Mouse (Mus musculus) MEL (cell line): ENCODE data around the gene Serpinf1. TPM values are rescaled to one million over a fixed set of nuclear protein-coding genes. Genes with fewer than 3 reads are reported as not detected.

Source experiments
- DNase-seq: peaks from one replicate; pipeline ENCODE4 v3.0.0; 2011; ENCODE audit warnings: low read depth, low spot score
- H3K27ac ChIP-seq: 2 replicates; pipeline ENCODE4 v1.5.1; 2012; ENCODE audit warnings: low read depth, mild to moderate bottlenecking, control low read depth, low read length, moderate library complexity; ENCODE audit not compliant: control insufficient read depth
- H3K27me3 ChIP-seq, 2 experiments: fragments of 150-350 bp in 1 of 2; sonication (generic) in 1 of 2; 2 replicates each; pipeline ENCODE4 v1.6.1; 2012; ENCODE audit warnings: low read length in 2 of 2, mild to moderate bottlenecking in 2 of 2, improper control_type of control experiment in 1 of 2, moderate library complexity in 1 of 2; ENCODE audit not compliant: insufficient read depth in 2 of 2, control insufficient read depth in 1 of 2
- H3K36me3 ChIP-seq, 2 experiments: 2 replicates each; pipeline ENCODE4 v1.6.1; 2012 to 2014; ENCODE audit warnings: low read length in 2 of 2, improper control_type of control experiment in 1 of 2, inconsistent platforms in 1 of 2, mild to moderate bottlenecking in 1 of 2; ENCODE audit not compliant: insufficient read depth in 2 of 2, control insufficient read depth in 1 of 2
- H3K4me1 ChIP-seq, 2 experiments: fragments of 150-350 bp in 1 of 2; sonication (generic) in 1 of 2; 2 replicates each; pipeline ENCODE4 v1.6.1; 2012; ENCODE audit warnings: low read length in 2 of 2, improper control_type of control experiment in 1 of 2, mild to moderate bottlenecking in 1 of 2; ENCODE audit not compliant: insufficient read depth in 2 of 2, control insufficient read depth in 1 of 2
- H3K4me3 ChIP-seq, 2 experiments: fragments of 150-350 bp in 1 of 2; sonication (generic) in 1 of 2; 2 replicates each; pipeline ENCODE4 v1.5.1; 2012; ENCODE audit warnings: low read depth in 2 of 2, low read length in 2 of 2, mild to moderate bottlenecking in 2 of 2, moderate library complexity in 2 of 2, control low read depth in 1 of 2, improper control_type of control experiment in 1 of 2; ENCODE audit not compliant: control insufficient read depth in 1 of 2, insufficient read depth in 1 of 2
- H3K79me2 ChIP-seq: 2 replicates; pipeline ENCODE4 v1.6.1; 2012; ENCODE audit warnings: mild to moderate bottlenecking, low read length, moderate library complexity; ENCODE audit not compliant: control insufficient read depth, poor library complexity, insufficient read depth
- H3K9ac ChIP-seq: 2 replicates; pipeline ENCODE4 v1.6.1; 2012; ENCODE audit warnings: low read depth, mild to moderate bottlenecking, control low read depth, low read length, moderate library complexity; ENCODE audit not compliant: control insufficient read depth, poor library complexity, severe bottlenecking
- H3K9me3 ChIP-seq: fragments of 150-350 bp; sonication (generic); replicated peaks from 2 replicates; pipeline ENCODE4 v1.6.1; 2012; ENCODE audit warnings: mild to moderate bottlenecking, low read length, improper control_type of control experiment, moderate library complexity; ENCODE audit not compliant: insufficient read depth
- BHLHE40 ChIP-seq: IDR thresholded peaks from 2 replicates; pipeline ENCODE4 v1.6.1; 2012; ENCODE audit warnings: low read depth, mild to moderate bottlenecking, inconsistent platforms, low read length, improper control_type of control experiment, borderline replicate concordance
- CHD1 ChIP-seq: IDR thresholded peaks from 2 replicates; pipeline ENCODE4 v1.6.1; 2012; ENCODE audit warnings: low read depth, mild to moderate bottlenecking, inconsistent platforms, low read length, improper control_type of control experiment
- CHD2 ChIP-seq: IDR thresholded peaks from 2 replicates; pipeline ENCODE4 v1.6.1; 2011; ENCODE audit warnings: low read length, improper control_type of control experiment
- CTCF ChIP-seq, 3 experiments: IDR thresholded peaks in 2 of 3; conservative IDR thresholded peaks in 1 of 3; 2 replicates each; pipeline ENCODE4 v1.5.1; 2011 to 2012; ENCODE audit warnings: low read length in 3 of 3, low read depth in 2 of 3, mild to moderate bottlenecking in 2 of 3, improper control_type of control experiment in 1 of 3, inconsistent platforms in 1 of 3, mixed read lengths in 1 of 3, moderate library complexity in 1 of 3; ENCODE audit not compliant: control insufficient read depth in 1 of 3, insufficient read depth in 1 of 3, poor library complexity in 1 of 3, severe bottlenecking in 1 of 3
- ELF1 ChIP-seq: IDR thresholded peaks from 2 replicates; pipeline ENCODE4 v1.6.1; 2014; ENCODE audit warnings: low read depth, mild to moderate bottlenecking, inconsistent platforms, low read length, improper control_type of control experiment, moderate library complexity
- EP300 ChIP-seq, 2 experiments: IDR thresholded peaks; 2 replicates each; pipeline ENCODE4 v1.6.1; 2011; ENCODE audit warnings: improper control_type of control experiment in 2 of 2, low read length in 2 of 2, low read depth in 1 of 2, mild to moderate bottlenecking in 1 of 2
- ETS1 ChIP-seq: IDR thresholded peaks from 2 replicates; pipeline ENCODE4 v1.6.1; 2012; ENCODE audit warnings: low read depth, mild to moderate bottlenecking, inconsistent platforms, low read length, improper control_type of control experiment, moderate library complexity
- GATA1 ChIP-seq: IDR thresholded peaks from 2 replicates; pipeline ENCODE4 v1.6.1; 2011; ENCODE audit warnings: low read depth, low read length, improper control_type of control experiment
- HCFC1 ChIP-seq: IDR thresholded peaks from 2 replicates; pipeline ENCODE4 v1.6.1; 2012; ENCODE audit warnings: low read depth, mild to moderate bottlenecking, inconsistent platforms, low read length, improper control_type of control experiment, moderate library complexity
- JUND ChIP-seq: IDR thresholded peaks from 2 replicates; pipeline ENCODE4 v1.6.1; 2011; ENCODE audit warnings: low read depth, mild to moderate bottlenecking, improper control_type of control experiment, low read length
- KAT2A ChIP-seq: conservative IDR thresholded peaks from 2 replicates; pipeline ENCODE4 v1.6.1; 2012; ENCODE audit warnings: low read depth, low read length, improper control_type of control experiment, inconsistent platforms
- MAFK ChIP-seq: IDR thresholded peaks from 2 replicates; pipeline ENCODE4 v1.6.1; 2011; ENCODE audit warnings: low read depth, mild to moderate bottlenecking, low read length, improper control_type of control experiment, borderline replicate concordance
- MAX ChIP-seq: IDR thresholded peaks from 2 replicates; pipeline ENCODE4 v1.6.1; 2011; ENCODE audit warnings: low read length, improper control_type of control experiment
- MAZ ChIP-seq: IDR thresholded peaks from 2 replicates; pipeline ENCODE4 v1.6.1; 2012; ENCODE audit warnings: low read depth, mild to moderate bottlenecking, inconsistent platforms, low read length, improper control_type of control experiment
- MEF2A ChIP-seq: IDR thresholded peaks from 2 replicates; pipeline ENCODE4 v1.6.1; 2014; ENCODE audit warnings: low read depth, mild to moderate bottlenecking, inconsistent platforms, low read length, improper control_type of control experiment; ENCODE audit not compliant: poor library complexity, insufficient replicate concordance, severe bottlenecking; ENCODE audit errors: extremely low read depth
- MXI1 ChIP-seq: IDR thresholded peaks from 2 replicates; pipeline ENCODE4 v1.6.1; 2011; ENCODE audit warnings: mild to moderate bottlenecking, low read depth, low read length, improper control_type of control experiment
- MYB ChIP-seq: IDR thresholded peaks from 2 replicates; pipeline ENCODE4 v1.6.1; 2011; ENCODE audit warnings: mild to moderate bottlenecking, low read depth, low read length, improper control_type of control experiment
- NELFE ChIP-seq: IDR thresholded peaks from 2 replicates; pipeline ENCODE4 v1.6.1; 2011; ENCODE audit warnings: low read depth, low read length, improper control_type of control experiment
- POLR2A ChIP-seq, 2 experiments: IDR thresholded peaks; 2 replicates each; pipeline ENCODE4 v1.6.1; 2011 to 2012; ENCODE audit warnings: low read length in 2 of 2, mild to moderate bottlenecking in 2 of 2, control low read depth in 1 of 2, improper control_type of control experiment in 1 of 2, low read depth in 1 of 2, moderate library complexity in 1 of 2; ENCODE audit not compliant: control insufficient read depth in 1 of 2, insufficient read depth in 1 of 2, poor library complexity in 1 of 2
- POLR2AphosphoS2 ChIP-seq: IDR thresholded peaks from 2 replicates; pipeline ENCODE4 v1.6.1; 2011; ENCODE audit warnings: low read length, improper control_type of control experiment
- POLR2AphosphoS5 ChIP-seq: IDR thresholded peaks from 2 replicates; pipeline ENCODE4 v1.6.1; 2012; ENCODE audit warnings: low read depth, borderline replicate concordance, mild to moderate bottlenecking, inconsistent platforms, low read length, moderate library complexity, mixed read lengths
- RCOR1 ChIP-seq: IDR thresholded peaks from 2 replicates; pipeline ENCODE4 v1.6.1; 2012; ENCODE audit warnings: low read depth, mild to moderate bottlenecking, inconsistent platforms, low read length, improper control_type of control experiment
- SIN3A ChIP-seq: IDR thresholded peaks from 2 replicates; pipeline ENCODE4 v1.6.1; 2012; ENCODE audit warnings: low read length, improper control_type of control experiment, inconsistent platforms
- SMC3 ChIP-seq: IDR thresholded peaks from 2 replicates; pipeline ENCODE4 v1.6.1; 2011; ENCODE audit warnings: low read depth, low read length, improper control_type of control experiment
- TAL1 ChIP-seq: IDR thresholded peaks from 2 replicates; pipeline ENCODE4 v1.6.1; 2012; ENCODE audit warnings: mild to moderate bottlenecking, inconsistent platforms, low read length, moderate library complexity, mixed read lengths
- TBP ChIP-seq: IDR thresholded peaks from 2 replicates; pipeline ENCODE4 v1.8.0; 2011; ENCODE audit warnings: low read depth, low read length, improper control_type of control experiment
- TCF12 ChIP-seq: IDR thresholded peaks from 2 replicates; pipeline ENCODE4 v1.6.1; 2014; ENCODE audit warnings: low read depth, mild to moderate bottlenecking, inconsistent platforms, low read length, improper control_type of control experiment, moderate library complexity
- UBTF ChIP-seq: IDR thresholded peaks from 2 replicates; pipeline ENCODE4 v1.6.1; 2012; ENCODE audit warnings: low read depth, mild to moderate bottlenecking, inconsistent platforms, low read length, improper control_type of control experiment, moderate library complexity, borderline replicate concordance; ENCODE audit not compliant: insufficient read depth
- ZC3H11A ChIP-seq: IDR thresholded peaks from 2 replicates; pipeline ENCODE4 v1.6.1; 2012; ENCODE audit warnings: low read depth, mild to moderate bottlenecking, inconsistent platforms, low read length, improper control_type of control experiment
- ZMIZ1 ChIP-seq: IDR thresholded peaks from 2 replicates; pipeline ENCODE4 v1.6.1; 2012; ENCODE audit warnings: low read depth, mild to moderate bottlenecking, inconsistent platforms, low read length, improper control_type of control experiment, moderate library complexity
- polyA plus RNA-seq, 2 experiments: library from polyadenylated mRNA; stranded (reverse) in 1 of 2; unstranded in 1 of 2; fragments of >175 nt in 1 of 2; fragments of >200 nt in 1 of 2; gene quantifications; 2 replicates each; pipeline versions ENCODE4 v1.2.1 to v1.2.4; 2012; ENCODE audit warnings: low replicate concordance in 2 of 2, low read depth in 1 of 2; ENCODE audit not compliant: insufficient read length in 2 of 2, insufficient read depth in 1 of 2, missing spikeins in 1 of 2
- total RNA-seq: library from RNA; depleted of rRNA; stranded (reverse); fragments of 300-350 nt; gene quantifications from 2 replicates; pipeline ENCODE4 v1.2.3, GENCODE M21; 2012

Gene Serpinf1
- total and polyA plus RNA-seq, 3 experiments: 0.36 TPM; not detected in 2

GRCm38 (mm10) chr11:75459141-75459711 lies 36.7 kb upstream of the Serpinf1 start:
- no peaks in the 10 kb centered on the region for H3K9me3 ChIP-seq
- peak overlapping the region; percentile 99 for H3K27ac ChIP-seq
- H3K9ac ChIP-seq: peak overlapping the region; percentile 74
- H3K27me3 ChIP-seq: no peaks in the 10 kb centered on the region
- DNase-seq: peak; percentile 60
- H3K4me3 ChIP-seq: peak overlapping the region; percentile 34 to 51
- TF ChIP-seq UBTF (no peak), POLR2A (IDR thresholded peaks at IDR 0.05; ENCODE audit: control insufficient read depth in 1 of 2, insufficient read depth in 1 of 2, low read depth in 1 of 2, low read length in 2 of 2, poor library complexity in 1 of 2) (0 out of 4 replicates have a peak, but pooled peaks of 1 of the 2 experiments have one; percentile 33)
- H3K79me2 ChIP-seq: peaks cover 8% of the 10 kb centered on the region; the same call in 1 of the 2 replicates
- peaks cover 0 to 38% of the 10 kb centered on the region in 2 experiments; a peak in 2 of 4 replicates for H3K36me3 ChIP-seq
- peaks cover 14 to 47% of the 10 kb centered on the region in 2 experiments for H3K4me1 ChIP-seq

GRCm38 (mm10) chr11:75458628-75459041 lies 36.1 kb upstream of the Serpinf1 start:
- Histone ChIP-seq H3K9me3 (no peaks in the 10 kb centered on the region), H3K79me2 (peaks cover 8% of the 10 kb centered on the region; the same call in 1 of the 2 replicates), H3K4me3 (peak overlapping the region; percentile 35 to 51), H3K4me1 (peaks cover 14 to 51% of the 10 kb centered on the region in 2 experiments), H3K9ac (peak overlapping the region; percentile 74), H3K27ac (peak overlapping the region; percentile 99), H3K36me3 (peaks cover 0 to 38% of the 10 kb centered on the region in 2 experiments; a peak in 2 of 4 replicates), H3K27me3 (no peaks in the 10 kb centered on the region)
- peak; percentile 98 for DNase-seq
- peak; percentile 77; the same call in 1 of the 2 replicates for TF ChIP-seq MAX
- TF ChIP-seq JUND: no peak
- no peak for TF ChIP-seq POLR2AphosphoS5
- no peak for TF ChIP-seq SMC3
- TF ChIP-seq POLR2AphosphoS2: no peak; the same call in 1 of the 2 replicates
- TF ChIP-seq UBTF: peak; percentile 77; the same call in 1 of the 2 replicates
- peak; percentile 88 for TF ChIP-seq TBP
- TF ChIP-seq MYB: peak; percentile 81
- TF ChIP-seq POLR2A (IDR thresholded peaks at IDR 0.05; ENCODE audit: control insufficient read depth in 1 of 2, insufficient read depth in 1 of 2, low read depth in 1 of 2, low read length in 2 of 2, poor library complexity in 1 of 2): peak; percentile 25 to 77; a peak in 2 of 4 replicates
- no peak for TF ChIP-seq CHD1
- TF ChIP-seq SIN3A: peak; percentile 92
- no peak; the same call in 1 of the 2 replicates for TF ChIP-seq ZC3H11A
- no peak for TF ChIP-seq CHD2
- peak; percentile 67 for TF ChIP-seq BHLHE40
- TF ChIP-seq EP300 (IDR thresholded peaks at IDR 0.05; ENCODE audit: low read depth in 1 of 2, low read length in 2 of 2): peak; percentile 86 to 93
- peak; percentile 25; the same call in 1 of the 2 replicates for TF ChIP-seq HCFC1
- TF ChIP-seq RCOR1: peak; percentile 100
- TF ChIP-seq TCF12: peak; percentile 84
- no peak for TF ChIP-seq MEF2A
- peak; percentile 71 for TF ChIP-seq MAFK
- TF ChIP-seq MXI1: peak; percentile 92
- TF ChIP-seq TAL1: peak; percentile 67
- no peak for TF ChIP-seq CTCF (IDR thresholded peaks at IDR 0.05 in 2 of 3, conservative IDR thresholded peaks at IDR 0.05 in 1 of 3; ENCODE audit: control insufficient read depth in 1 of 3, insufficient read depth in 1 of 3, low read depth in 2 of 3, low read length in 3 of 3, poor library complexity in 1 of 3, severe bottlenecking in 1 of 3)
- TF ChIP-seq ZMIZ1: no peak
- TF ChIP-seq GATA1: peak; percentile 93
- peak; percentile 96 for TF ChIP-seq ETS1
- no peak for TF ChIP-seq KAT2A
- TF ChIP-seq NELFE: peak; percentile 68
- TF ChIP-seq MAZ: peak; percentile 72
- TF ChIP-seq ELF1: peak; percentile 56; the same call in 1 of the 2 replicates
